Mouse (Mus musculus) C2C12 (cell line): ENCODE measurements around the gene Hipk2. TPM values are rescaled to one million over a fixed set of nuclear protein-coding genes. Genes with fewer than 3 reads are reported as not detected.

ENCODE experiments used
- H3K27me3 ChIP-seq: one replicate; pipeline ENCODE4 v1.6.1; 2011; ENCODE audit not compliant: control insufficient read depth, insufficient read depth, insufficient read length
- H3K36me3 ChIP-seq: one replicate; pipeline ENCODE4 v1.6.1; 2011; ENCODE audit not compliant: control insufficient read depth, insufficient read depth
- H3K4me3 ChIP-seq: one replicate; pipeline ENCODE4 v1.5.1; 2011; ENCODE audit warnings: mild to moderate bottlenecking, control low read depth; ENCODE audit not compliant: poor library complexity, insufficient read depth, severe bottlenecking
- H3K79me2 ChIP-seq: one replicate; pipeline ENCODE4 v1.6.1; 2011; ENCODE audit not compliant: control insufficient read depth, insufficient read depth
- H3K79me3 ChIP-seq: one replicate; pipeline ENCODE4 v1.6.1; 2011; ENCODE audit warnings: low read depth, control low read depth
- H3ac ChIP-seq: one replicate; pipeline ENCODE3; 2011; ENCODE audit warnings: low read depth; ENCODE audit not compliant: control insufficient read depth, insufficient read length
- CEBPB ChIP-seq: IDR thresholded peaks from one replicate; pipeline ENCODE4 v1.6.1; 2011; ENCODE audit warnings: low read depth, mild to moderate bottlenecking, control low read depth, moderate library complexity
- CTCF ChIP-seq: IDR thresholded peaks from one replicate; pipeline ENCODE4 v1.5.1; 2011; ENCODE audit not compliant: control insufficient read depth, insufficient read depth, insufficient read length
- FOSL1 ChIP-seq: IDR thresholded peaks from one replicate; pipeline ENCODE4 v1.8.0; 2011; ENCODE audit warnings: mild to moderate bottlenecking, low read length; ENCODE audit not compliant: poor library complexity, insufficient read depth, severe bottlenecking
- MAX ChIP-seq: IDR thresholded peaks from one replicate; pipeline ENCODE4 v1.6.1; 2011; ENCODE audit warnings: mild to moderate bottlenecking, control low read depth
- MYOD1 ChIP-seq: IDR thresholded peaks from one replicate; pipeline ENCODE4 v1.6.1; 2011; ENCODE audit warnings: low read depth; ENCODE audit not compliant: control insufficient read depth, insufficient read length
- MYOG ChIP-seq: IDR thresholded peaks from one replicate; pipeline ENCODE4 v1.6.1; 2011; ENCODE audit not compliant: control insufficient read depth, insufficient read length; ENCODE audit errors: extremely low read depth
- USF1 ChIP-seq: IDR thresholded peaks from one replicate; pipeline ENCODE4 v1.6.1; 2011; ENCODE audit warnings: low read depth, mild to moderate bottlenecking, control low read depth, moderate library complexity
- polyA plus RNA-seq: library from polyadenylated mRNA; unstranded; fragments of >200 nt; fragmentation: generic; extraction: Trizol; gene quantifications from one replicate; pipeline ENCODE4 v1.2.1, GENCODE M21; 2012; ENCODE audit warnings: missing spikeins

Gene Hipk2
- polyA plus RNA-seq, 1 experiment: 13.6 TPM

DNA sequence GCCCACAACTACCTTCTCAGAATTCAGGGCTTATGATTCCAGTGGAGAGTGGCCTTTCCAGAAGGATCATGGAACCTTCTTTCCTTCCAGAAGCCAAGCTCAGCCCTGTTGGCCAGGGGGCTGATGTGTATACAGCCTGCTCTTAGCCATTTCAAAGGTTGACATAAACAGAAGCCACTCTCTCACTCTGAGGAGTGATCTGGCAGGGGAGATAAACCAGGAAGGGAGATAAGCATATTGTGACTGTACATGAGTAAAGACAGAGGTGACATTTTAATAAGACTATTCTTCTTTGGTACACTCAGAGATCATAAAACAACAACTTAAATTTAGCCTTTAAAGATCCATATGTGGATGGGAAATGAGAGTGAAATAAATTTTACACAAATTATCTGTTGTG, 97.1 kb downstream of the Hipk2 start:
- no peak overlapping the region for H3ac ChIP-seq
- H3K79me2 ChIP-seq: peaks cover 5% of the 10 kb centered on the region
- no peaks in the 10 kb centered on the region for H3K27me3 ChIP-seq
- no peak overlapping the region for H3K4me3 ChIP-seq
- TF ChIP-seq MYOD1 (no peak), CEBPB (no peak), FOSL1 (no peak), CTCF (no peak), MAX (no peak), MYOG (no peak), USF1 (no peak)
- H3K79me3 ChIP-seq: no peaks in the 10 kb centered on the region
- H3K36me3 ChIP-seq: no peaks in the 10 kb centered on the region

DNA sequence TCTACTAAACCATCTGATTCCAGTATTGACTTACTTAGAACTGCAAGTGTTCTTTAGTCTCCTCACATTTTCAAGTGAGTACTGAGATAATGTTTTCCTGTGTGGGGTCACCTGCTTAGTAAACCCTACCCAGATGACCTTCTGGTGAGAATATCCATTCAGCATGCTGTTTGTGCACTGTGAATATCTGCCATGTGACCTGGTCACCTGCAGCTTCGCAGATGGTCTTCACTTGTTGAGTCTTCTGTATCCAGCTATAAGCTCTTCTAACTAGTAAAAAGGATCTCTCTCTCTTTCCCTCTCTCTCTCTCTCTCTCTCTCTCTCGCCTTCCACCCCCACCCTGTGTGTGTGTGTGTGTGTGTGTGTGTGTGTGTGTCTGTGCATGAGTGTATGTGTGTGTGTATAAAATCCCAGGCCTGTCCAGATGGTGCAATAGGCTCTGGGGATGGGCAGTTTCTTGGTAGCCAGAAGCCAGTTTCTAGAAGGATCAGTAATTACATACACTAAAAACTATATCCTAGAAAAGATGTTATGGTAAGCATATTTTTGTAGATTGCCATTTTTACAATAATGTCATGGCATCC, 99.9 kb downstream of the Hipk2 start:
- no peak overlapping the region for H3ac ChIP-seq
- H3K79me2 ChIP-seq: peaks cover 5% of the 10 kb centered on the region
- H3K27me3 ChIP-seq: no peaks in the 10 kb centered on the region
- no peaks in the 10 kb centered on the region for H3K79me3 ChIP-seq
- no peaks in the 10 kb centered on the region for H3K36me3 ChIP-seq
- TF ChIP-seq CEBPB: no peak
- no peak for TF ChIP-seq CTCF
- H3K4me3 ChIP-seq: no peak overlapping the region

DNA sequence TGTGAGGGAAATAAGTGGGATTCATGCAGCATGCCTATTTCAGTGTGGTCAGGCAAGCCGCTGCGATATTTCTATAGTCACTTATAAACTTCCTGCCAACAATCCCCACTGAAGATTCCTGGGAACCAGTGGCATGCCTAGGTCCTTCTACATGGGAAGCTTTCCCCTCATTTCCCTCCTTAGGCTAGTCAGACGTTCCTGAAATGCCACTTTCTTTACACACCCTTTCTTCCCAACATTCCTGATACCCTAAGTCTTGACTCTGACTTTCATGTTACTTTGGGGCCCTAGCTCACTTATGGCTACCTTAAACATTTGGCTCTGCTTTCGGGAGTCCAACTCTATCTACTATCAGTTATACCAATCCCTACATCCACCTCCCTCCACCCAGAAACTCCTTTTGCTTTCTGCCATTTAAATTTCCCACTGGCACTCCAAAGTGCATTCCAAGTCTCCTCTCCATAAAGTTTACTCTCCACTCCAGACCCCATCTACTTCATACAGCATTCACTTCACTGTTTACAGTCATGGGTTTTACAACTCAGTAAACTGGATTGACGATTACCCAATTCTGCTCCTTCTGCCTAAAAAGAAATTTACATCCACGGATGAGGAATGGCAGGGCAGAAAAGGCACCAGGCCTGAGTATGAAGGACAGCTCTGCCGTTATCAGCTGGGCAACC, 103.0 kb downstream of the Hipk2 start:
- H3K36me3 ChIP-seq: no peaks in the 10 kb centered on the region
- TF ChIP-seq CEBPB (no peak), MYOG (no peak), USF1 (no peak), MAX (no peak), MYOD1 (no peak), CTCF (no peak), FOSL1 (no peak)
- no peaks in the 10 kb centered on the region for H3K79me3 ChIP-seq
- no peak overlapping the region for H3ac ChIP-seq
- H3K79me2 ChIP-seq: peaks cover 5% of the 10 kb centered on the region
- H3K27me3 ChIP-seq: no peaks in the 10 kb centered on the region
- no peak overlapping the region for H3K4me3 ChIP-seq

DNA sequence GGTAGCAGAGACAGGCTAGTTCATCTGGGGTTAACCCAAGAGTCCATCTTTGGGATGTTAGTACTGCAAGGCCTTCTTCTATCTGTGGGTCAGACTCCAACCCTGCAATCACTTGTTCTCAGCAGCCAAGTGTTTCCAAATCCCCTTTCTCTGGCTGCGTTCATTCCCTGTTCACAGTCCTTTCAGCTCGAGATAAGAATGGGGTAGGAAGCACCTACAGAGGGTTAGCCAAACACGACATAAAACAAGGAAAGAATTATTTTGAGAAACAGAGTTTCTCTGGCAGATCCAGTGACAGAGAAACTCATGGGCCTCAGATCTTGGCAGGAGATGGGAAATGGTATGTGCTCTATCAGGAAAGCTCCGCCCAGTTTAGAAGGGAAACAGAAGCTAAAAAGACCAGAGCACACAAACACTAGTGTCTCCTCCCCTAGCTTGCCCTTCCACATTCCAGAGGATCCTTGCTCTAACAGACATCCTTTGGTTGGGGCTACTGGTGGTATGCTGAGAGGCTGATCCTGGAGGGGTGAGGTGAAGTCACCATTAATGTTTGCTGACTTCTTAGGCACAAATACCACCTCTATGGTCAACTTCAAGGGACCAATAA, 104.8 kb downstream of the Hipk2 start:
- Histone ChIP-seq H3K4me3 (no peak overlapping the region), H3K27me3 (no peaks in the 10 kb centered on the region), H3K36me3 (no peaks in the 10 kb centered on the region), H3K79me2 (peaks cover 5% of the 10 kb centered on the region), H3ac (no peak overlapping the region), H3K79me3 (no peaks in the 10 kb centered on the region)
- no peak for TF ChIP-seq CEBPB
- no peak for TF ChIP-seq FOSL1
- TF ChIP-seq MYOG: no peak
- TF ChIP-seq CTCF: no peak
- TF ChIP-seq MAX: no peak
- no peak for TF ChIP-seq MYOD1
- no peak for TF ChIP-seq USF1

DNA sequence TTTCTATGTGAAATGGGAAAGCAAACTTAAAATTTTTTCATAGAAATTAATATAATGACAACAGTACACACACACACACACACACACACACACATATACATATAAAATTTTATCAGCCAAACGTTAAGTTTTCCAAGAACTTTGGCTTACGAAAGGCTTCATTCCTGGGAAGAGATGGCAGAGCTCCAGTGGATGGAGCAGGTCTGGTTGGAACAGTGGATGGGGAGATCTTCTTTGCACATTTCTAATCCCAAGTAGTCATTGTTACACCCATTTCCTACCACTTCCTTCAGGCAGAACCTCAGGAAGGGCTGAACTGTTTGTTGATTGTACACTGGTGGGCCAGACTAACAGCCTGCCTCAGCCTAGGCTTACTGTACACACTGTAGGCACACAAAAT, 106.3 kb downstream of the Hipk2 start:
- no peak for TF ChIP-seq MAX
- no peak for TF ChIP-seq CTCF
- TF ChIP-seq MYOG: no peak
- no peak for TF ChIP-seq USF1
- TF ChIP-seq FOSL1: no peak
- H3ac ChIP-seq: no peak overlapping the region
- H3K27me3 ChIP-seq: no peaks in the 10 kb centered on the region
- H3K79me2 ChIP-seq: no peaks in the 10 kb centered on the region
- H3K79me3 ChIP-seq: no peaks in the 10 kb centered on the region
- no peaks in the 10 kb centered on the region for H3K36me3 ChIP-seq
- H3K4me3 ChIP-seq: no peak overlapping the region
